Mouse (Mus musculus): ENCODE measurements at regions not wholly inside any gene's neighbourhood (a gene's known extent, or its start where the extent isn't known, plus 50 kb on each side); places are given as distances from the start of the nearest gene placed in this dataset.
A peak's percentile ranks its signal among the peaks of the same experiment; 100 is the strongest.

DNA sequence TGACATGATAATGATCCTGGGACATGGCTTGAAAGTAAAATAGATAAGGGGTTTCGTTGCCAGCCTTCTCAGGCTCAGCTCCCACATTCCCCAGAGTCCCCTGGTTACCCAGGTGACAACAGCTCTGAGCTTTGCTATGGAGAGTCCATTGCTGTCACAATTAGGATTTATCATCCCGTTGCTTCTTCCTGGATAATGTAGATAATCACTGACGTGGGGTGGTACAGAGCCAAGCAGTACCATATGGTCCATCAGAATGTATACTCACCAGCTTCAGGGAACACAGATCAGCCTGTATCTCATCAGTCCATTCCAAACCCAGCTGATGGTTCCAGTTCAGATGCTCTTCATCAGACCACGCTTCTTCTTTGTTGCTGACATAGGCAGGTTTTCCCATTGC lies 145.7 kb upstream of the Sfrp2 start:
- Histone ChIP-seq H3K27ac (no peak overlapping the region), H3K4me3 (no peak overlapping the region)
- no peak for DNase-seq (ENCODE audit: extremely low spot score in 1 of 2, low spot score in 2 of 2)
- intact Hi-C loops (cut with DNase I): no loop called here
- TF ChIP-seq CTCF (IDR thresholded peaks at IDR 0.05): no peak

DNA sequence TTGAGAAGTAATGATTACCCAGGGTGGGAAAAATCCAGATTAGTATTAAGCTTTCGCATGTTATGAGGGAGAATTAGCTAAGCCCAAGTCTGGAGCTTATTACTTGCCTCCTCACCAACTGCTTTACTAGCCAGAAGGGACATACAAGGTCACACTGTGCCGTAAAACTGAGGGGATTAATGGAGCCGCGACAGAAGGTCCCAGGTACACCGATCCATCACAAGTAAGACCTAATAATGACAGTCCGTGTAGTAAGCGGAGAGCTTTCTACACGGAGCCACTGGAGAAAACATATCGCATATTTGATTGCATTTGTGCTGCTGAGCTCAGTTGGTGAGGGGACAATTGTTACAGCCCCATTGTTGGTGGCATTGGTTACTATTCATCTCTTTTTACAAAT lies 133.1 kb upstream of the Sfrp2 start:
- DNase-seq (ENCODE audit: extremely low spot score in 1 of 2, low spot score in 2 of 2): no peak
- intact Hi-C loops (cut with DNase I): no loop called here
- Histone ChIP-seq H3K4me3 (no peak overlapping the region), H3K27ac (no peak overlapping the region)
- no peak for TF ChIP-seq CTCF (IDR thresholded peaks at IDR 0.05)

DNA sequence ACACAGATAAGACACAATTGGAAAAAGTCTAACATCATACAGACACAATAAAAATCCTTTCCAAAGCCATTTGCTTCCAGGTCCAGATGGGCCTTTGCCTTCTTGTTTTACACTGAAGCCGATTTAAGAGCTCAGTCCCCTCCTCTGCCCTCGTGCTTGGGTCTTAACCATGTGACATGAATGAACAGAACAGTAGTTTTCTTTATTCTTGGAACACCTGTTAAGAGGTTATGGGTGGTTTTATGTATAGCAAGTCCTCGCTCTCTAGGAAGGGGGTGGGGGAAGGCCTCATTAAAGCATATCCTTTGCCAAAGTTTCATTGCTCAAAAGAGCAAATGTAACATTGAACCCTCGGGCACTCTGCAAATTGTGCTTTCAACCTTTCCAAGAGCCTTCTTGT lies 125.7 kb upstream of the Sfrp2 start:
- DNase-seq (ENCODE audit: extremely low spot score in 1 of 2, low spot score in 2 of 2): no peak
- TF ChIP-seq CTCF (IDR thresholded peaks at IDR 0.05): no peak
- no peak overlapping the region for H3K27ac ChIP-seq
- intact Hi-C loops (cut with DNase I): no loop called here
- no peak overlapping the region for H3K4me3 ChIP-seq

DNA sequence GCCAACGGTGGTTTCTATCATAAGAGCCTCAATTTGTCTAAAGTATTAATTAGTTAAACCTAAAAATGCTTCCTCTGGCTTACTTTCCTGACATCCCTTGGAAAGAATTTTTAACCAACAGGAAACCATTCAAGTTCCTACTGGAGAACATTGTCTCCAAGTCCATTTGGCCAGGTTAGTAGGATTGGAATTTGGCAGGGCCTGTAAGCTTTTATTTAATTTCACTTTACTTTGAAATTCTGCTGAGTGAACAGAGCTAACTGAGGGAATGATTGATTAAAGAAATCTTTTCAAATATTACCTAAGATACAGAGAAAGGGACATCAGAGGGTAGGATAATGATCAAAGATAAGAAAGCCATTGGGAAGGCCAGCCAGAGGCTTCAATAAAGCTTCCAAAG lies 102.4 kb upstream of the Sfrp2 start:
- H3K27ac ChIP-seq: no peak overlapping the region
- no peak for DNase-seq (ENCODE audit: extremely low spot score in 1 of 2, low spot score in 2 of 2)
- no peak overlapping the region for H3K4me3 ChIP-seq
- no peak for TF ChIP-seq CTCF (IDR thresholded peaks at IDR 0.05)
- intact Hi-C loops (cut with DNase I): no loop called here

DNA sequence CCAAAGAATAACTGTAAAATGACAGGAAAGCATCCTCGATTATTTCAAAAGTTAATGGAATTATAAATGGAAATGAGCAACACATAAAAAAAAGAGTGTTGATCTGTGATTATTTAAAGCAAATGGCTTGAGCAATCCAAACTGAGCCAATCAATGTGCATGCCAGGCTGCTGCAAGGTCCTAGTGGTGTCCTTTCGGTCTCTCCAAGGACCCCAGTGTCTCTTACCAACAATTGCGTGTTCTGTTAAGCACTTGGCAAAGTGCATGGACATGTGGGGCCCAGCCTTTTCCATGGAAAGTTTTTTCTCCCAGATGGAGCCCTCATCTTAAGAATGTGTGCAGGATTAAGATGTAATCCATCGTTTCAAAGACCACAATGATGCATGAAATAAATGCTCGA lies 90.0 kb upstream of the Sfrp2 start:
- H3K27ac ChIP-seq: no peak overlapping the region
- DNase-seq (ENCODE audit: extremely low spot score in 1 of 2, low spot score in 2 of 2): no peak
- TF ChIP-seq CTCF (IDR thresholded peaks at IDR 0.05): no peak
- H3K4me3 ChIP-seq: no peak overlapping the region
- intact Hi-C loops (cut with DNase I): no loop called here

GRCm38 (mm10) chr3:83686611-83687010 lies 79.5 kb upstream of the Sfrp2 start:
- TF ChIP-seq CTCF (IDR thresholded peaks at IDR 0.05): no peak
- H3K27ac ChIP-seq: no peak overlapping the region
- no peak overlapping the region for H3K4me3 ChIP-seq
- DNase-seq (ENCODE audit: extremely low spot score in 1 of 2, low spot score in 2 of 2): no peak
- intact Hi-C loops (cut with DNase I): no loop called here

GRCm38 (mm10) chr3:83687503-83687902 lies 78.6 kb upstream of the Sfrp2 start:
- H3K27ac ChIP-seq: no peak overlapping the region
- intact Hi-C loops (cut with DNase I): no loop called here
- DNase-seq (ENCODE audit: extremely low spot score in 1 of 2, low spot score in 2 of 2): no peak
- no peak overlapping the region for H3K4me3 ChIP-seq
- TF ChIP-seq CTCF (IDR thresholded peaks at IDR 0.05): no peak

GRCm38 (mm10) chr3:83689068-83689976 lies 76.8 kb upstream of the Sfrp2 start:
- intact Hi-C loops (cut with DNase I): no loop called here
- Histone ChIP-seq H3K27ac (no peak overlapping the region), H3K4me3 (no peak overlapping the region)
- TF ChIP-seq CTCF (IDR thresholded peaks at IDR 0.05): no peak
- no peak for DNase-seq (ENCODE audit: extremely low spot score in 1 of 2, low spot score in 2 of 2)

DNA sequence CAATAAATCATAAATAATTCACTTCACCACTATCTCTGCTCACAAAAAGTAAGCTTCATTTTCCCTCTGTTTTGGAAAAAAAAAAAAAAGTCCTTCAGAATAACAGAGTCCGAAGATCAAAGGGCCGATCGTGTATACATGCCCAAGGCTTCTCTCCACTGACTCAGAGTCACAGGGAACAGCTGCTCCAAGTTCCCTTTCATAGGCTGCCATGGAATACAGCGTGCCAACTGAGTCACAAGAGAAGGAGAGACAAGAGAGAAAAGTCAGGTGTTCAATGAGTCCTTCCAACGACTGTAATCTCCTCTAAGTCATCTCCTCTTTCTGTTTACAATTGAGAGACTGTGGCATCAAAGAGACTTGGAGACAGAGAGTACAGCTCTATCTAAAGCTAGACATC lies 71.6 kb upstream of the Sfrp2 start:
- intact Hi-C loops (cut with DNase I): no loop called here
- no peak overlapping the region for H3K27ac ChIP-seq
- no peak for DNase-seq (ENCODE audit: extremely low spot score in 1 of 2, low spot score in 2 of 2)
- H3K4me3 ChIP-seq: no peak overlapping the region
- TF ChIP-seq CTCF (IDR thresholded peaks at IDR 0.05): no peak

GRCm38 (mm10) chr3:83699751-83700150 lies 66.4 kb upstream of the Sfrp2 start:
- H3K4me3 ChIP-seq: no peak overlapping the region
- no peak for DNase-seq (ENCODE audit: extremely low spot score in 1 of 2, low spot score in 2 of 2)
- no peak for TF ChIP-seq CTCF (IDR thresholded peaks at IDR 0.05)
- intact Hi-C loops (cut with DNase I): loop anchor here (2.0 to 5.0 kb wide), 2 partner anchors 207 to 413 kb away; no protein-coding TSS in a partner anchor
- no peak overlapping the region for H3K27ac ChIP-seq

GRCm38 (mm10) chr3:83701075-83701474 lies 65.0 kb upstream of the Sfrp2 start:
- H3K27ac ChIP-seq: no peak overlapping the region
- H3K4me3 ChIP-seq: no peak overlapping the region
- DNase-seq (ENCODE audit: extremely low spot score in 1 of 2, low spot score in 2 of 2): peak in 1 of 2 experiments; percentile 38
- intact Hi-C loops (cut with DNase I): loop anchor here (2.0 kb wide), 1 partner anchor 414 kb away; no protein-coding TSS in a partner anchor
- peak; percentile 67 for TF ChIP-seq CTCF (IDR thresholded peaks at IDR 0.05)

DNA sequence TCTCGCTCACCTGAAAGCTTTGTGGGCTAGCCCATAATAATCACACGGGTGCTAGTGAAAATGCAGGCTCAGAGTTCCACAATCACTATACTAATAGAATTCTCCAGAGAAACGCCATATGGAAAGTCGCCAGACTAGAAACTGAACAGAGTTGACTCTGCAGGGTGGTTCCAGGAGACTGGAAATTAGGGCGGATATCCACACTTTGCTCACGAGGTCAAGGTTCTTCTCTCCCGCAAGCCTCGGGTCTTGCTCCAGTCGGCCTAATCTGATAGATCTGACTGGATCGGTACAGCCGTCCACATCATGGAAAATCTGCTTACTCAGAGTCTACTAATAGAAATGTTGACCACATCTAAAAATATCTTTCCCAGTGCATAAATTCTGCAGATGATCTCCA lies 61.6 kb upstream of the Sfrp2 start:
- no peak for TF ChIP-seq CTCF (IDR thresholded peaks at IDR 0.05)
- intact Hi-C loops (cut with DNase I): no loop called here
- DNase-seq (ENCODE audit: extremely low spot score in 1 of 2, low spot score in 2 of 2): no peak
- Histone ChIP-seq H3K4me3 (no peak overlapping the region), H3K27ac (no peak overlapping the region)

DNA sequence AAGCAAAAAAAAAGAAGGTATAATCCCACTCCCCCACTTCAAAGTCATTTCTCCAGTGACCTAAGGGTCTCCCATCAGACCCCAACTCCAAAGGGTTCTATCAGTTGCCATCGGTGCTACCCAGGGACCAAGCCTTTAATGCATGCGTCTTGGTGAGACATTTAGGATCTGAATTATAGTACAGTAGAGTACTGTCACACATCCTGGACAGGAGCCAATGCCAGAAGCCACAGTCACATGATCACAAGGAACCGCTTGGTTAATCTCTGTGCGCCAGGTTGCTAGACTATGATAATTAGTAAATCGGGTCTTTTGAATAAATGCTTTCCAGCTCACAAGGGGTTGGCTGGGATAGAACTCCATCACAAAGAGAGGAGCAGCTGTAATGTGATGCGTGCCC lies 60.9 kb upstream of the Sfrp2 start:
- intact Hi-C loops (cut with DNase I): no loop called here
- no peak for DNase-seq (ENCODE audit: extremely low spot score in 1 of 2, low spot score in 2 of 2)
- Histone ChIP-seq H3K4me3 (no peak overlapping the region), H3K27ac (no peak overlapping the region)
- no peak for TF ChIP-seq CTCF (IDR thresholded peaks at IDR 0.05)

Measured in left cerebral cortex, adult 2 months (tissue).